Mouse (Mus musculus) lung, embryonic 14.5 days (tissue): ENCODE measurements around the gene Erp44. TPM values are rescaled to one million over a fixed set of nuclear protein-coding genes. Genes with fewer than 3 reads are reported as not detected.

Experiments used
- ATAC-seq: fragments of 200-750 bp; cut with Nextera tagmentation; 2 replicates; pipeline ENCODE4 v1.8.0; 2017; ENCODE audit warnings: mild to moderate bottlenecking, moderate TSS enrichment, moderate library complexity; ENCODE audit not compliant: insufficient read depth
- DNase-seq: peaks from one replicate; pipeline ENCODE4 v3.0.0-alpha.2; 2015
- H3K27ac ChIP-seq: fragments of 300-500 bp; sonication (generic); 2 replicates; pipeline ENCODE4 v1.5.1; 2014; ENCODE audit warnings: low read depth, mild to moderate bottlenecking, moderate library complexity
- H3K27me3 ChIP-seq: fragments of 300-500 bp; sonication (generic); 2 replicates; pipeline ENCODE4 v1.6.1; 2014; ENCODE audit warnings: low read length, control low read depth; ENCODE audit not compliant: insufficient read depth
- H3K36me3 ChIP-seq: fragments of 300-500 bp; sonication (generic); 2 replicates; pipeline ENCODE4 v1.6.1; 2014; ENCODE audit warnings: control low read depth; ENCODE audit not compliant: insufficient read depth
- H3K4me1 ChIP-seq: fragments of 300-500 bp; sonication (generic); 2 replicates; pipeline ENCODE4 v1.6.1; 2014; ENCODE audit warnings: antibody characterized with exemption, control low read depth; ENCODE audit not compliant: insufficient read depth
- H3K4me2 ChIP-seq: fragments of 300-500 bp; sonication (generic); 2 replicates; pipeline ENCODE4 v1.6.1; 2014; ENCODE audit warnings: mild to moderate bottlenecking
- H3K4me3 ChIP-seq: fragments of 300-500 bp; sonication (generic); 2 replicates; pipeline ENCODE4 v1.5.1; 2014; ENCODE audit warnings: low read depth, low read length
- H3K9ac ChIP-seq: fragments of 300-500 bp; sonication (generic); 2 replicates; pipeline ENCODE4 v1.6.1; 2014
- H3K9me3 ChIP-seq: fragments of 300-500 bp; sonication (generic); 2 replicates; pipeline ENCODE4 v1.6.1; 2016; ENCODE audit warnings: low read depth, low read length, control low read depth
- CTCF ChIP-seq: IDR thresholded peaks from 2 replicates; pipeline ENCODE4 v1.5.1; 2016; ENCODE audit warnings: antibody characterized with exemption, low read depth
- WGBS: fragments of 180-500 bp; shearing (Covaris S2); extraction: QIAGEN DNeasy Blood & Tissue Kit; methylation state at CpG from one replicate; pipeline ENCODE4 v1.1.7; 2014; 5-methylcytosine and 5-hydroxymethylcytosine counted together
- polyA plus RNA-seq: library from polyadenylated mRNA; unstranded; fragments of >200 nt; fragmentation: Nextera tagmentation; extraction: Ambion mirVana; gene quantifications from 2 replicates; pipeline ENCODE4 v1.2.1, GENCODE M21; 2014

Erp44 gene
- polyA plus RNA-seq, 1 experiment from 2014 or later, result 72.2 TPM

- ATAC-seq (no peak), DNase-seq (no peak)
- TF ChIP-seq CTCF, result no peak
- WGBS, result 89% methylated on average over 8 of the region's 8 CpGs
- no peaks in the 10 kb centered on the region for H3K4me1 ChIP-seq
- H3K27ac ChIP-seq, result no peak overlapping the region
- H3K4me3 ChIP-seq, result no peak overlapping the region
- H3K27me3 ChIP-seq, result no peaks in the 10 kb centered on the region
- no peaks in the 10 kb centered on the region for H3K9me3 ChIP-seq
- H3K36me3 ChIP-seq, result peaks cover 17% of the 10 kb centered on the region; the same call in 1 of the 2 replicates
- H3K9ac ChIP-seq, result no peak overlapping the region
- no peak overlapping the region for H3K4me2 ChIP-seq
These were observed 97.1 kb downstream of the Erp44 start for GRCm38 (mm10) chr4:48182115-48182806.

- Histone ChIP-seq H3K4me3 (no peak overlapping the region), H3K27me3 (no peaks in the 10 kb centered on the region), H3K4me1 (no peaks in the 10 kb centered on the region), H3K9ac (no peak overlapping the region), H3K4me2 (no peak overlapping the region), H3K36me3 (peaks cover 17% of the 10 kb centered on the region; the same call in 1 of the 2 replicates), H3K9me3 (no peaks in the 10 kb centered on the region), H3K27ac (no peak overlapping the region)
- 76% methylated on average over 6 of the region's 6 CpGs for WGBS
- no peak for DNase-seq
- no peak for ATAC-seq
- TF ChIP-seq CTCF, result no peak
These were observed 98.0 kb downstream of the Erp44 start for GRCm38 (mm10) chr4:48181366-48181765.

- WGBS, result 31% methylated on average over 2 of the region's 2 CpGs
- DNase-seq, result no peak
- ATAC-seq, result no peak
- Histone ChIP-seq H3K27ac (no peak overlapping the region), H3K27me3 (no peaks in the 10 kb centered on the region), H3K4me1 (no peaks in the 10 kb centered on the region), H3K9me3 (no peaks in the 10 kb centered on the region), H3K4me3 (no peak overlapping the region), H3K4me2 (no peak overlapping the region), H3K36me3 (peaks cover 17% of the 10 kb centered on the region; the same call in 1 of the 2 replicates), H3K9ac (no peak overlapping the region)
- no peak for TF ChIP-seq CTCF
These were observed 98.4 kb downstream of the Erp44 start for GRCm38 (mm10) chr4:48180922-48181321.

GRCm38 (mm10) chr4:48175666-48176065 is 103.7 kb downstream of the Erp44 start:
- 77% methylated on average over 3 of the region's 3 CpGs for WGBS
- ATAC-seq, result 0 out of 2 replicates have a peak, but pooled peaks have one; percentile 56
- no peak overlapping the region for H3K4me2 ChIP-seq

GRCm38 (mm10) chr4:48163851-48164250 is 115.5 kb downstream of the Erp44 start:
- Histone ChIP-seq H3K36me3 (peaks cover 17% of the 10 kb centered on the region), H3K27me3 (no peaks in the 10 kb centered on the region), H3K4me3 (no peak overlapping the region), H3K27ac (no peak overlapping the region), H3K4me2 (no peak overlapping the region), H3K9ac (no peak overlapping the region), H3K9me3 (no peaks in the 10 kb centered on the region), H3K4me1 (no peaks in the 10 kb centered on the region)
- TF ChIP-seq CTCF, result no peak
- 71% methylated on average over 5 of the region's 5 CpGs for WGBS
- ATAC-seq, result no peak
- no peak for DNase-seq

More at GRCm38 (mm10) chr4:48175666-48176065, 103.7 kb downstream of the Erp44 start:
- peak; percentile 46 for DNase-seq
- Histone ChIP-seq H3K4me3 (no peak overlapping the region), H3K27ac (no peak overlapping the region), H3K4me1 (no peaks in the 10 kb centered on the region), H3K9me3 (no peaks in the 10 kb centered on the region), H3K9ac (no peak overlapping the region), H3K27me3 (no peaks in the 10 kb centered on the region), H3K36me3 (no peaks in the 10 kb centered on the region)
- no peak for TF ChIP-seq CTCF

GRCm38 (mm10) chr4:48160386-48160785 is 119.0 kb downstream of the Erp44 start:
- Histone ChIP-seq H3K9me3 (no peaks in the 10 kb centered on the region), H3K36me3 (peaks cover 8% of the 10 kb centered on the region), H3K4me1 (no peaks in the 10 kb centered on the region), H3K4me2 (no peak overlapping the region), H3K4me3 (no peak overlapping the region), H3K27me3 (no peaks in the 10 kb centered on the region), H3K9ac (no peak overlapping the region), H3K27ac (no peak overlapping the region)
- ATAC-seq (no peak), DNase-seq (no peak)
- no peak for TF ChIP-seq CTCF
- 72% methylated on average over 4 of the region's 4 CpGs for WGBS

GRCm38 (mm10) chr4:48155864-48156263 is 123.5 kb downstream of the Erp44 start:
- DNase-seq (peak; percentile 5), ATAC-seq (peak; percentile 58; the same call in 1 of the 2 replicates)
- Histone ChIP-seq H3K9ac (no peak overlapping the region), H3K27ac (no peak overlapping the region), H3K27me3 (no peaks in the 10 kb centered on the region), H3K4me1 (no peaks in the 10 kb centered on the region), H3K9me3 (no peaks in the 10 kb centered on the region), H3K4me3 (no peak overlapping the region), H3K36me3 (peaks cover 4% of the 10 kb centered on the region), H3K4me2 (no peak overlapping the region)
- TF ChIP-seq CTCF, result no peak
- whole genome bisulfite sequencing, result 68% methylated on average over 1 of the region's 1 CpGs
